Mouse (Mus musculus) liver, embryonic 11.5 days (tissue): ENCODE results near the gene Thrsp. TPM values are rescaled to one million over a fixed set of nuclear protein-coding genes. Genes with fewer than 3 reads are reported as not detected.

Experiments
- ATAC-seq: fragments of 200-750 bp; cut with Nextera tagmentation; replicated peaks from 2 replicates; pipeline ENCODE4 v1.8.0; 2017; ENCODE audit warnings: moderate number of reproducible peaks, mild to moderate bottlenecking, moderate TSS enrichment, moderate library complexity; ENCODE audit not compliant: low FRiP score
- DNase-seq: peaks from one replicate; pipeline ENCODE4 v3.0.0-alpha.2; 2017; ENCODE audit warnings: low spot score
- H3K27ac ChIP-seq: fragments of 300-500 bp; sonication (generic); 2 replicates; pipeline ENCODE4 v1.5.1; 2014; ENCODE audit warnings: mild to moderate bottlenecking, low read depth, low read length, control low read depth
- H3K27me3 ChIP-seq: fragments of 300-500 bp; sonication (generic); replicated peaks from 2 replicates; pipeline ENCODE4 v1.6.1; 2014; ENCODE audit warnings: low read length, mixed read lengths; ENCODE audit not compliant: control insufficient read depth, insufficient read depth
- H3K36me3 ChIP-seq: fragments of 300-500 bp; sonication (generic); 2 replicates; pipeline ENCODE4 v1.6.1; 2014; ENCODE audit warnings: mild to moderate bottlenecking, low read length, moderate library complexity, mixed read lengths; ENCODE audit not compliant: control insufficient read depth, insufficient read depth
- H3K4me1 ChIP-seq: fragments of 300-500 bp; sonication (generic); replicated peaks from 2 replicates; pipeline ENCODE4 v1.6.1; 2014; ENCODE audit warnings: low read length, mixed read lengths; ENCODE audit not compliant: control insufficient read depth, insufficient read depth
- H3K4me2 ChIP-seq: fragments of 300-500 bp; sonication (generic); 2 replicates; pipeline ENCODE4 v1.6.1; 2014; ENCODE audit warnings: mild to moderate bottlenecking, control low read depth, moderate library complexity
- H3K4me3 ChIP-seq: fragments of 300-500 bp; sonication (generic); 2 replicates; pipeline ENCODE4 v1.5.1; 2014; ENCODE audit warnings: low read depth, low read length, control low read depth
- H3K9ac ChIP-seq: fragments of 300-500 bp; sonication (generic); 2 replicates; pipeline ENCODE4 v1.6.1; 2014; ENCODE audit warnings: low read depth, low read length, control low read depth
- H3K9me3 ChIP-seq: fragments of 300-500 bp; sonication (generic); 2 replicates; pipeline ENCODE4 v1.6.1; 2016; ENCODE audit warnings: low read length, inconsistent platforms, mixed read lengths; ENCODE audit not compliant: control insufficient read depth
- WGBS: fragments of 180-500 bp; shearing (Covaris S2); extraction: QIAGEN DNeasy Blood & Tissue Kit; methylation state at CpG from one replicate; pipeline ENCODE4 v1.1.7; 2014; 5-methylcytosine and 5-hydroxymethylcytosine counted together
- polyA plus RNA-seq: library from polyadenylated mRNA; unstranded; fragments of >200 nt; fragmentation: Nextera tagmentation; extraction: Ambion mirVana; gene quantifications from 2 replicates; pipeline ENCODE4 v1.2.1, GENCODE M21; 2014

The Thrsp gene
- polyA plus RNA-seq, 1 experiment from 2014 or later: 0.30 TPM

- Histone ChIP-seq H3K27me3 (no peaks in the 10 kb centered on the region), H3K9me3 (no peaks in the 10 kb centered on the region), H3K4me2 (no peak overlapping the region), H3K36me3 (no peaks in the 10 kb centered on the region), H3K4me3 (no peak overlapping the region), H3K9ac (no peak overlapping the region), H3K27ac (no peak overlapping the region), H3K4me1 (no peaks in the 10 kb centered on the region)
- DNase-seq (no peak), ATAC-seq (no peak; the same call in 1 of the 2 replicates)
- 77% methylated on average over 8 of the region's 8 CpGs for WGBS
Observed at GRCm38 (mm10) chr7:97420958-97421651, 3.6 kb upstream of the Thrsp start.

DNA sequence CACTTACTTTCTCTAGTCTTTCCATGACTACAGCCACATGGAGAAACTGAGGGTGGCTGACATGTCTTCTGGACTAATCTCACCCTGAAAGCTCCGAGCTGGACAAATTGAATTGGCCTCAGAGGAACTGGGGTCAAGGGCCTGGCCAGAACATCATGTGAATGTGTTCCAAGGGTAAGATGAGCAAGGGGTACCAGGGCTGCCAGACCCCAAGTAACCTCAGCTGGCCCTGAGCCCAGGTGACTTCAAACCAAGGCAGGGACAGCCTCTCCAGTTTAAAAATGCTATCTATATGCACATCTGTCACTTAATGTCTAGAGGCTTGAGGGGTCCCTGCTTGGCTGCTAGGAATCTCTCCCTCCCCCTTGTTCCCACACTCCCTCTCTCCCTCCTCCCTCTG, 2.9 kb upstream of the Thrsp start:
- no peak overlapping the region for H3K4me2 ChIP-seq
- H3K9me3 ChIP-seq: no peaks in the 10 kb centered on the region
- H3K4me3 ChIP-seq: no peak overlapping the region
- no peak overlapping the region for H3K9ac ChIP-seq
- DNase-seq (no peak), ATAC-seq (no peak)
- no peaks in the 10 kb centered on the region for H3K36me3 ChIP-seq
- 56% methylated on average over 1 of the region's 1 CpGs for WGBS
- H3K27me3 ChIP-seq: no peaks in the 10 kb centered on the region
- H3K27ac ChIP-seq: no peak overlapping the region
- no peaks in the 10 kb centered on the region for H3K4me1 ChIP-seq

GRCm38 (mm10) chr7:97419163-97419562, 1.6 kb upstream of the Thrsp start:
- DNase-seq (no peak), ATAC-seq (no peak)
- Histone ChIP-seq H3K9me3 (no peaks in the 10 kb centered on the region), H3K27me3 (no peaks in the 10 kb centered on the region), H3K4me3 (no peak overlapping the region), H3K4me1 (peaks cover under 1% of the 10 kb centered on the region; the same call in 1 of the 2 replicates), H3K4me2 (no peak overlapping the region), H3K9ac (no peak overlapping the region), H3K36me3 (no peaks in the 10 kb centered on the region), H3K27ac (no peak overlapping the region)
- 83% methylated on average over 5 of the region's 5 CpGs for WGBS

DNA sequence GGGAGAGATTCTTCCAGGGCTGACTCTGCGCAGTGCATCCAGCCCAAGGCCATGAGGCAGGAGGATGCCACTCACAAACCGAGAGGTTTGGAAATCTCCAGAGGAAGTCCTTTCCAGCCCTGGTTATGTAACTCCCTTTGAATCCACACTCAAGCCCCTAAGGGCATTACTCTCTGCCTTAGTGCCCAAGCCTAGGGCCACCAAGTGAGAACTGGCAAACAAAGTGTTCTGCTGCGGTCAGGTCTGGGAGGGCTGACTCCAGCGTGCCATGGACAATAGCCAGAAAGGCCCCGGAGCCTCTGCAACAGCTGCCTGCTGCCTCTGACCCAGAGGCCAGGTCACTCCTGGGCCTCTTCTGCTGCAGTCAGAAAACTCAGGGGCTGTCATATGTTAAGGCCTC, 1.2 kb upstream of the Thrsp start:
- 77% methylated on average over 5 of the region's 5 CpGs for WGBS

GRCm38 (mm10) chr7:97416473-97416872, 1.1 kb downstream of the Thrsp start:
- 85% methylated on average over 4 of the region's 4 CpGs for WGBS
- no peak overlapping the region for H3K4me3 ChIP-seq
- H3K27me3 ChIP-seq: no peaks in the 10 kb centered on the region
- DNase-seq: no peak
- H3K9me3 ChIP-seq: no peaks in the 10 kb centered on the region
- H3K27ac ChIP-seq: no peak overlapping the region
- no peak for ATAC-seq
- H3K4me2 ChIP-seq: no peak overlapping the region
- H3K9ac ChIP-seq: no peak overlapping the region
- H3K36me3 ChIP-seq: no peaks in the 10 kb centered on the region
- peaks cover 5% of the 10 kb centered on the region; the same call in 1 of the 2 replicates for H3K4me1 ChIP-seq

More for the DNA sequence above, 1.2 kb upstream of the Thrsp start:
- Histone ChIP-seq H3K9me3 (no peaks in the 10 kb centered on the region), H3K4me1 (peaks cover 5% of the 10 kb centered on the region; the same call in 1 of the 2 replicates), H3K27ac (no peak overlapping the region), H3K4me2 (no peak overlapping the region), H3K4me3 (no peak overlapping the region), H3K9ac (no peak overlapping the region), H3K27me3 (no peaks in the 10 kb centered on the region), H3K36me3 (no peaks in the 10 kb centered on the region)
- no peak for ATAC-seq
- no peak for DNase-seq

DNA sequence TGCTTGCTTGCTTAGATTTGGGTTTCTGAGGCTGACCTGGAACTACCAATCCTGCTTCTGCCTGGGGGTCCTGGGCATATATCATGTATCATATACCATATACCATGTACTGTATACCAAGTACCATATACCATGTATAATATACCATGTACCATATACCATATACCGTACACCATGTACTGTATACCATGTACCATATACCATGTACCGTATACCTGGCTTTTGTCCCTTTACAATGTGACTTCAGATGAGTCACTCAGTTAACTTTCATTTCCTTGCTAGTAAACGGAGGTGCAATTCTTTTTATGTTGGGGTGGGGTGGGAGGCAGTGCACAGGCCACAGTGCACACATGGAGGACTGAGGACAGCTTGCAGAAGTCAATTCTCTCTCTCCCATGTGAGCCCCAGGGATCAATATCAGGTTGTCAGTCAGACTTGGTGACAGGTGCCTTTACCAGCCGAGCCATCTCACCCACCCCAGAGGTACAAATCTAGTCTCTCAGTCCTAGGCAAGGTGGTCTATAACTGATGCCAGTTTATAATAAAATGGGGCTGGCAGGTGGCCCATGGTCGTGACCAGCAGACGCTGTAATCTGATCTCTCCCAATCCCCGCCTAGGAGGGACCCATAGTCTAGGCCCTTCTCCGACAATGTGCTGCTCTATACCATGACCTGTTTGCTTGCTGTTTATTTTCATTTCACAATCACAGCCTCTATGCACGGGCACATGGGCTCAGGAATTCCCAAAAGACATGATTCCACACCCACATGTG, 2.4 kb downstream of the Thrsp start:
- ATAC-seq (no peak), DNase-seq (no peak)
- H3K36me3 ChIP-seq: peaks cover 1% of the 10 kb centered on the region
- H3K4me3 ChIP-seq: no peak overlapping the region
- H3K27me3 ChIP-seq: no peaks in the 10 kb centered on the region
- no peak overlapping the region for H3K9ac ChIP-seq
- no peaks in the 10 kb centered on the region for H3K9me3 ChIP-seq
- WGBS: 64% methylated on average over 9 of the region's 9 CpGs
- H3K27ac ChIP-seq: no peak overlapping the region
- H3K4me2 ChIP-seq: no peak overlapping the region
- H3K4me1 ChIP-seq: peaks cover 5% of the 10 kb centered on the region; the same call in 1 of the 2 replicates

DNA sequence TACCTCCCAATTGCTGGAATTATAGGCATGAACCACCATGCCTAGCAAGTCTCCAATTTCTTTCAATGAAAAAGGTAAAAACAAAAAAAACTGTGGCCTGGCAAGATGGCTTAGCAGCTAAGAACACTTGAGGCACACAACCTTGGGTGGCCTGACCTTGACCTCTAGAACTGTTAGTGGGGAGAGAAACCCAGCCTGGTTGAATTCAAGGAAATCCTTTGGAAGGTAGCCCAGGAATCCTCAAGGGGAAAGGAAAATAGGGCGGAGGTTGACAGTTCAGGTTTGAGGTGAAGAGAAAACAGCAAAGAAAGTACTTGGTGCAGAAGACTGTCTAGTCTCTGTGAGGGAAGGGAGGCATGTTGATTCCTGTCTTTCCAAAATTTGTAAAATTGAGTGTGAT, 3.1 kb downstream of the Thrsp start:
- H3K9ac ChIP-seq: no peak overlapping the region
- peaks cover 5% of the 10 kb centered on the region; the same call in 1 of the 2 replicates for H3K4me1 ChIP-seq
- H3K27ac ChIP-seq: no peak overlapping the region
- no peak for ATAC-seq
- H3K36me3 ChIP-seq: peaks cover 8% of the 10 kb centered on the region
- no peak overlapping the region for H3K4me2 ChIP-seq
- H3K27me3 ChIP-seq: no peaks in the 10 kb centered on the region
- WGBS: 77% methylated on average over 1 of the region's 1 CpGs
- no peak for DNase-seq
- no peak overlapping the region for H3K4me3 ChIP-seq
- no peaks in the 10 kb centered on the region for H3K9me3 ChIP-seq

GRCm38 (mm10) chr7:97413981-97414380, 3.5 kb downstream of the Thrsp start:
- no peak overlapping the region for H3K27ac ChIP-seq
- H3K4me1 ChIP-seq: peaks cover 5% of the 10 kb centered on the region; the same call in 1 of the 2 replicates
- no peak overlapping the region for H3K4me3 ChIP-seq
- no peak overlapping the region for H3K9ac ChIP-seq
- no peaks in the 10 kb centered on the region for H3K9me3 ChIP-seq
- DNase-seq: no peak
- peaks cover 11% of the 10 kb centered on the region for H3K36me3 ChIP-seq
- no peak for ATAC-seq
- no peaks in the 10 kb centered on the region for H3K27me3 ChIP-seq
- 81% methylated on average over 1 of the region's 1 CpGs for WGBS
- no peak overlapping the region for H3K4me2 ChIP-seq
